Mouse (Mus musculus) cerebellum, postnatal 14 days (tissue): ENCODE results near the gene Enox1.
"Not testable (repeated sequence)": the region's sequence is repeated elsewhere in the genome, so short reads cannot be mapped to it uniquely, and the experiment has no call there.

Source experiments
- DNase-seq, 2 experiments: peaks; one replicate each; pipeline ENCODE4 v3.0.0; 2021; ENCODE audit warnings: mixed read lengths in 2 of 2

The Enox1 gene

DNA sequence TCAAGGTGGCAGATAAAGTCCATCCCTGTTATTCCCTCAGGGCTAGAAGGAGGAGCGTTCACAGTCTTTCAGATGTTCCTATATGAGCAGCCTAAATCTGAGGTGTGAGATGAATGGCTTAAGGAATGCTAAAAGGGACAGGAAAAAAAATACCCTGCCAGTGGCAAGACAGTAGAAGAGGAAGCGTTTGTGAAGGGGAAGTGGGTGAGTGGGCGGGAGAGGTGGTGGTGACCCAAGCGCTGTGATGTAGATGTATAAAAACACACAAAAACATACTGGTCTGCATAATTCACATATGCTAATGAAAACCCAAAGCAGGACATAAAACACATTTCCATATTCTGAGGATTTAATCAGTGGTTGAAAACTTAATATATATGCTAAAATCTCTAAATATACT is 367.7 kb downstream of the Enox1 start:
- no peak for DNase-seq

DNA sequence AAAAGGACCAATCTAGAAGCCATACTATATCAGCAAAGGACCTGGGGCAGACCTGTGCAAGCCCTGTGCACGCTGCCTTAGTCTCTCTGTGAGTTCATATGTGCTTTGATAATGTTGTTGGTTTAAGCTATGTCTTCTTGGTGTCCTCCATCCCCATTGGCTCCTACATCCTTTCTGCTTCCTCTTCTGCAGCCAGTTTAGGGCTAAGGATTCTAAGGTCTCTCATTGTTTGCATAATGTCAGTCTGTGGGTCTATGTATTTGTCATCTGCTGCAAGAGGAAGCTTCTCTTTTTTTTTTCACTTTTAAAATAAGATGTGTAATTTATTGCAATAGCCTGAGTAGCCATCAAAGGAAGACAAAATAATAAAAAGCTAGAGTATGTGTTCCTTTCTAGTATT is 369.7 kb downstream of the Enox1 start:
- no peak for DNase-seq

GRCm38 (mm10) chr14:77529201-77529600 is 372.6 kb downstream of the Enox1 start:
- DNase-seq, result peak; percentile 31 to 48

DNA sequence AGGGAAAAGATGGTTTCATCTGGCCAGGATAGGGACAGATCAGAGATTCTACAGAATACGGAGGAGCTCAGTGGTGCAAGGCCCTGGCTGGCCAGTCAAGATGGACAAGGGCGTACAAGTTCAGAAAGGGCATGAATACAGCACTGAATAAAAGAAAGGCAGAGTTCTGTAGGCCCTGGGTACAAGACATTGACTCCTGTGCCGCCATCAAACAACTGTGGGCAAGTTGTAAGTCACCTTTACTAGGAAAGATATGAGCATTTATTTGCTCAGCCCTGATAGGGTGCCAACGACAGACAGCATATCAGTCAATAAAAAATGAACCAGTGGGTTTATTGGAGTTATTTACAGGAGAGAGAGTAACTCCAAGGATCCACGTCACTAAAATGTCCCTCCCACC is 373.1 kb downstream of the Enox1 start:
- no peak for DNase-seq

- DNase-seq, result peak; percentile 41 to 44
Measured at GRCm38 (mm10) chr14:77533638-77534037, 377.1 kb downstream of the Enox1 start.

DNA sequence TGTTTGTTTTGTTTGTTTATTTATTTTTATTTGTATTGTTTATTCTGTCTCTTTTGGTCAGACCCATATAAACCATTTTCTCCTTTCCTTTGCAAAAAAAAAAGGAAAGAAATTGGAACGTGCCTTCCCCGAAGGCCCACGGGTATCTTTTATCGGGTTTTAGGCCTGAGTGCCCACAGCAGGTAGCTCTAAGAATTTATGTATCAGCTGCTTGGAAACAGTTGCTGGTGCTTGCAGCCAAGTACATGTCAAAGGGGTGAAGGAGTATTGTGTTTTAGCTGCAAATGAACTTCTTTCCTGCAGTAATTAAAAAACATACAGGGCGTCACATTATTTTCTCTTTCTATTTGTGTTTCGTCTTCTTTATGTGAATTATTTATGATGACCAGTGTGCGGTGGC is 377.6 kb downstream of the Enox1 start:
- DNase-seq, result peak; percentile 51 to 72

GRCm38 (mm10) chr14:77536592-77536991 is 380.0 kb downstream of the Enox1 start:
- DNase-seq, result no peak

DNA sequence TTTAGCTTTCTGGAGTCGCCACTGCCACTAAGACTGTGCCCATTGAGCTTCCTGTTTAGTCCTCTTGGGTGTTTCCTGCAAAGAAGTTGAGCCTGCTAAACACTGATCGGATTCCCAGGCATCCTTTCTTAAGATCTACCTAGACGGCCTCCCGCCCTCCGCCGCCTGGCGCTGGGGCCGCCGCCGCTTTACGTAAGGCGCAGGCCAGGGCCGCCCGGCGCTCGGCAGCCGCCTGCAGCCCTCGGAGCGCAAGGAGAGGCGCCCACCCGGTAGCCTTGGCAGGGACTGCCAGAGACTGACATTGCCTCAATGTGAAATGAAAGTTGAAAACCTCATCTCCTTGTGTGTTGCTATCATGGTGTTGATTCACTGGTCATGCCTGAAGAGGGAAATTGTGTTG is 383.0 kb downstream of the Enox1 start:
- not testable (repeated sequence) for DNase-seq

DNA sequence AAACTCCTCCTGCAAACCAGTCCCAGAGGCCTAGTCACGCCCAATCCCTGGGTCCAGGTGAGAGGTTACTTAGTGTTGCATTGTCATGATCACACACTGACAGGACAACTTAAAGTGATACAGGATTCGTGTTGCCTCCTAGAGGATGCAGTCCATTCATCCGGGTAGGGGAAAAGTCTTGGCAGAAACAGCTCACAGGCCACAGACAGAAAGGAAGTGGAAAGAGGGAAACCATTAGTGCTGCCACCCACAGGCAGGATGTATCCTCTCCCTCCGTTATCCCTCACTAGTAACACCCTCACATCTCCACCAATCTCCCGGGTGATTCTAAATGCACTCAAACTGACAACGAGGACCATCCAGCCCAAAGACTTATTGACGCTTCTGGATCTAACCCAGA is 385.4 kb downstream of the Enox1 start:
- DNase-seq, result no peak

- peak; percentile 60 to 78 for DNase-seq
Measured at GRCm38 (mm10) chr14:77546531-77547274, 390.1 kb downstream of the Enox1 start.

DNA sequence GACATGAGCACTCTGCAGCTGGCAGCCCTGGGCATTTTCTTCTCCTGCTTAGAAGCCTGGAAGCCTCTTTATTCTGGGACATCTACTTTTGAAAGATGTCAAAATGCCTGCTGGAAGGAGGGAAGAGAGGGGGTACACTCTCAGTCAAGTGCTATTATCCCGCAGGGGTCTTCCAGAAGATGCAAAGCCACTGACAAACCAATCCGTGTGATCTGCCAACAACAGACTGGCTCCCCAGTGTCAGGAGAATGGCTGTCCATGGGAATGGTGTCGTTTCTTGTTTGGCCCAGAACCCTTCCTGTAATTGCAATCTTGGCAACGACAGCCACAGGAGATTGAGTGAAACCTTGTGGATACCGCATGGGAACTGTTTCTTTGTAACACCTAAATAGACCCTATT is 390.8 kb downstream of the Enox1 start:
- peak; percentile 67 to 80 for DNase-seq

- DNase-seq, result no peak
Measured at GRCm38 (mm10) chr14:77548963-77549362, 392.4 kb downstream of the Enox1 start.

DNA sequence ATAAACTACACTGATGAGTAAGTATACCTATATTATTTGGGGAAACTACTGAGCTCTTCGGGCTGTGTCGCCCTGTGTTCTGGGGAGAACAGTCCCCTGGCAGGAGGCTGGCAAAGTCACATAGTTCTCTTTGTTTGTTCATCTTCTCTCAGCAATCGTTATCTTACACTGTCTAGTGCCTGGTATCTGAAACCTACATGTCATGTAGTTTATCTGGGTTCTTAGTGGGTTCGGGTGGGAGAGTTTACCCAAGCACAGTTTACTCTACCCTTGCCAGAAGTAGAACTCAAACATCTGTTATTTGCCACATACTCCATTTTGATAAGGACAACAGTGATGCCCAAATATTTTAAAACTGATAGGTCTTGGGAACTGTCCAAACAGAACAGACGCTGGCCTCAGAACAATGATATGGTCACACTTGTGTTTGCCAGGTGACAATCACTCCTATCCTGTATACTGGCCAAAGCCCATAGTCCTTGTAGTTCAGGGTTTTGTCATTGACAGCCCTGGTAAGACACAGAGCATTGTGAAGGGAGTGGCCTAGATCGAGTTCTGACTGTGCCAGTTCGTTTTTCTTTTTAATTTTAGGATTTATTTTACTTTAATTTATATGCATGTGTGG is 401.0 kb downstream of the Enox1 start:
- DNase-seq, result no peak

- no peak for DNase-seq
Measured at GRCm38 (mm10) chr14:77558910-77559309, 402.3 kb downstream of the Enox1 start.

- DNase-seq, result no peak
Measured at GRCm38 (mm10) chr14:77559792-77560191, 403.2 kb downstream of the Enox1 start.

DNA sequence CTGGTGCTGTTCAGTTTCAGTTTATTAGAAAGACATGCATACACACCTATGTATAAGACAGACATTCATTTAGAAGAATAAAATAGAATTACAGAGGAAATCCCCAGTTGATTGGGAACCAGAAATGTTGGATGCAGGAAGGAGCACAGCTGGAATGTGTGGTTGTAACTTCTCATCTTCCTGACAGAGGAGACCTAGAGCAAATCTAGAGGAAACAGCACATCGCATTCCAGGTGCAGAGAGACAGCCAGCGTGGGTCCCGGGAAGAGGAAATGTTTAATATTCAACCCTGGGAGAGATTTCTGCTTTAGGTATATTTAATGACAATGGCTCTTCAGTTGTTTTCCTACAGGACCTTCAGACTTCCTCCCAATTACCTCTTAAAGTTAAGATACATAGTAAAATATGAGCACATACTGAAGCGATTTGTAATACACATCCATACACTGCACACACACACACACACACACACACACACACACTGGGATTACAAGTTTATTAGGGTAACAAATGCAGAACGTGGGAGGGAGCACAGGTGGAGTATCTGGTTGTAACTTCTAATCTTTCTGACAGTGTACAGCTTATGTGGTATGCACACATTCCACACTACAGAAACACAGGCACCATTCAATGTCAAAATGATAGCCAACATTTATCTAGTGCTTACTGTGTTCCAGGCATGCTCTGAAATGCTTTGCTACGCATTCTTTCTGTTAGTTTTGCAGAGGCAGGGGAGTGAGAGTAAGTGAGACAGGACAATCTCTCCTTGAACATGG is 405.4 kb downstream of the Enox1 start:
- DNase-seq, result no peak

DNA sequence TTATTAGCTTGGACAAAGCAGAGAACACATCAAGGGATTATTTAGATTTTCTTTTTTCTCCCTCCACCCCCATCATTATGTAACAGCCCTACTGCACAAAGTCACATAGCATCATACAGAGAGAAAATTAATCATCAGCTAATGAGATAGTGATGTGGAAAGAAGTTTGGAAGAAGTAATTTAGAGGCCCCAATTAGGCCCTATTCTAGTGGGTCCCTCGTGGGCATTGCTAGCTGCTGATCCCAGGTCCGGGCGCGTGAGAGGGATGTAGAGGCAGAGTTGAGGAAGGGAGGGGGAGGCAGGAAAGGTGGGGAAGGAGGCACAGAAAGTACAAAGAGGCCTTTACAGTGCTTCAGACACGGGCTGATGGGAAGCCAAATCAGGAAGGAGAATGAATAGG is 407.4 kb downstream of the Enox1 start:
- no peak for DNase-seq

DNA sequence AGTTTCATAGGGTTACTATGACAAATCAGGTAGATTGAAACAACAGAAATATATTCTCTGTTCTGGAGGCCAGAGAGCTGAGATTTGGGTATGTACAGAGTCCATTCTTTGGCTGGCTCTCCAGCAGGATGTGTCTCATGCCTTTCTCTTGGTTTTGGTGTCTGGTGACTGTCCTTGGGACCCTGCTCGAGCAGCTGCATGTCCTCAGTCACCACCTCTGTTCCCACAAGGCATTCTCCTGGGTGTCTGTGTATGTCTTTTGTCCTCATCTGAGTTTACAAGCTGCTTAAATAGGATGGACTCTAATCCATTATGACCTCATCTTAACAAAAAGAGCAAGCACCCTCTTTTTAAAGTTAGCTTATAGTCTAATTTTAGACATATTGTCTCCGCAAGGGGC is 410.6 kb downstream of the Enox1 start:
- DNase-seq, result no peak

DNA sequence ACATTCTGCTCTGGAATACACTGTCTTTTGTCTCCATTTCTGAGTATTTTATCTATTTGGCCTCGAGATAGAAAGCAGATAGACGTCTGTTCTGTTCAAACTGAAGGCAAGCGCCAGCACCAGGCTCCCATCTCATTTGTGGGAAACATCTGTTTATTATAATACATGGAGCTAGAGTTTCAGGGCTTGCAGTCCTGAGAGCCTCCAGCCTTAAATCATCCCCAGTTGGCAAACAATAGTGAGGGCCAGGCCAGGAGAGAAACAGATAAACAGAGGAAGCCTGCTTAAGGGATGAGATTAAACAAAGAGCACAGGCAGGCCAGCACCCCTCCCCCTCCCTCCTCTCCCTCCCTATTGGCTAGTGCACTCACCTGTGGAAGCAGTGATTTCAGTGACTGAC is 417.9 kb downstream of the Enox1 start:
- DNase-seq, result no peak

DNA sequence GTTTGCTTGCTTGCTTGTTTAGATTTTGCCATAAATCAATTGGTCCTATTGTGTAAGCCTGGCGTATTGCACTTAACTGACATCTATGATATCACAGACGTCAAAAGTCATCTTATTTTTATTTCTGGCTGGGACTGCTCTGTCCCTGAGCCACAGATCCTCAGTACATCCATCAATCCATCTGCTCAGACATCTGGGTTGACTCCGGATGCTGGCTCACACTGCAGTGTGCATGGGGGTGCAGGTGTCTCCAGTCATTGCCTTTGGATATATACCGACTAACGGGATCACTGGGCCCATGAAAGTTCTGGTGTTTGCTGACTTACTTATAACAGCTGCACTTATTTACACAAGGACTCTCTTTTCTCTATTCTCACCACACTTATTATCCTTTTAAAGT is 419.8 kb downstream of the Enox1 start:
- DNase-seq, result no peak

DNA sequence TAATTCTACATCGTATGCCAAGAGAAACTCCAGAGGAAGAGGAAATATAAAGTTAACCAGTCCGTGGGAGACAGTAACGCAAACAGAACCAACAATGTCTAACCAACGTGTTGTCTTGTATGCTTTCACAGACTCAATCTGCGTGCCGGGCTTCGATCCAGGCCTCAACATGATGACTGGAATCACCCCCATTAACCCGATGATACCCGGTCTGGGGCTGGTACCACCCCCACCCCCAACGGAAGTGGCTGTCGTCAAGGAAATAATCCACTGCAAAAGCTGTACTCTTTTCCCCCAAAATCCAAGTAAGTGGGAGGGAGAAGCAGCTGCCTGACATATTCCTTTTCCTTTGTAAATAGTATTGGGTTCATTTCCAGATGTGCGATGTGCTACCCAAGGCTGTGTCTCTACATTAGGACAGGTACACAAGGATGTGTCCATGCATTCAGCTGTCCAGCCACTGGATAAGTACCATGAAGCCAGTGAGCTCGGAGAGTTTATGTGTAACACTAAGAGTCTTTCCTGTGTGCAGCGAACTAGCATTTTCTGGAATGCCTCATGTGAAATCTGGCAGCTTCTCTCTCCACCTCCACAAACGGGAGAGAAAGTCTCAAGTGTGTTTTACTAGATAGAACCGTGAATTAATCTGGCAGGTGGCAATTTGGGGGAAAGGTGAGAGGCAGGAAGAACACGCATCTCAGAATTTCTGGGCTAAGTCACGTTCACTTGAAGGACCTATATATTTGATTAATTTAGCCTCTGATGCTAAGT is 421.1 kb downstream of the Enox1 start:
- peak; percentile 59 to 67 for DNase-seq

DNA sequence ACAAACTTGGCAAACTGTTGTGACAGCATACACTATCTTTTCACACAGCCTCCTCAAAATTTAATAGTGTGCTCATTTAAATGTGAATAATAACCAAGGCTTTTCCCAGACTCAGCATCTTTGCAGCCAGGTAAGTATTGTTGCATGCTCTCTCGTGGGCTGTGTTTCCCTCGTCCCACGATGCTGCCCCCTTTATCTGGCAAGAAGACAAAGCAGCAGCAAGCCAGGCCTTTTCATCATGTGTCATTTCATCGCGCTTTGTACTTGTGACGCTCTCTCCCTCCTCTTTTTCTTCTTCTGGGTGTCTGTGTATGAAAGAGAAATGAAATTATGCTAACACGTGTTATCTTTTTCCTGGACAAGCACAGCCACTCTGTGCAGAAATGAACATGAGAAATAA is 421.8 kb downstream of the Enox1 start:
- no peak for DNase-seq
